ENCODE assay signal across 25 mouse cellular contexts in genomic region chr7:83902296-83903145, GRCm38 (mm10). TPM values are rescaled to one million over a fixed set of nuclear protein-coding genes. Genes with fewer than 3 reads are reported as not detected.
DNase-seq lines count a peak whose midpoint lies in the region; ATAC-seq and TF ChIP-seq lines count a peak whose summit lies in the region.
"Had no signal": no experiment of that assay in that cellular context is flagged by ENCODE, and none has a peak within 500 bp of the region (broad histone marks: within the 10 kb centered on the region; RNA-seq: fewer than 3 reads in every experiment).

No protein-coding gene starts in this region.

- peaks cover 4% of the 10 kb centered on the region; the same call in 1 of the 2 replicates for H3K4me1 ChIP-seq in heart, embryonic 15.5 days (replicated peaks)
- H3K4me1 ChIP-seq in lung, embryonic 16.5 days (replicated peaks; ENCODE audit: control insufficient read depth, insufficient read depth, low read length): peaks cover 21% of the 10 kb centered on the region
- peaks cover 7 to 18% of the 10 kb centered on the region in 2 experiments for H3K4me1 ChIP-seq in MEL (ENCODE audit: control insufficient read depth in 1 of 2, insufficient read depth in 2 of 2, low read length in 2 of 2)
- H3K4me1 ChIP-seq: forebrain, embryonic 10.5 days; limb, embryonic 13.5 days; midbrain, embryonic 15.5 days; neural tube, embryonic 12.5 days had no signal

- H3K9ac ChIP-seq in heart, embryonic 15.5 days: no peak overlapping the region
- no peak overlapping the region for H3K9ac ChIP-seq in lung, embryonic 16.5 days (ENCODE audit: low read length)
- no peak overlapping the region for H3K9ac ChIP-seq in MEL (ENCODE audit: control insufficient read depth, low read depth, low read length, poor library complexity, severe bottlenecking)
- H3K9ac ChIP-seq: hindbrain, embryonic 14.5 days; limb, embryonic 13.5 days; liver, embryonic 15.5 days; midbrain, embryonic 15.5 days; neural tube, embryonic 12.5 days had no signal

- no peak for TF ChIP-seq CTCF in MEL (IDR thresholded peaks at IDR 0.05 in 2 of 3, conservative IDR thresholded peaks at IDR 0.05 in 1 of 3; ENCODE audit: control insufficient read depth in 1 of 3, insufficient read depth in 1 of 3, low read depth in 2 of 3, low read length in 3 of 3, poor library complexity in 1 of 3, severe bottlenecking in 1 of 3)

- ATAC-seq in heart, embryonic 15.5 days (replicated peaks; ENCODE audit: insufficient number of reproducible peaks, insufficient read depth, low FRiP score, low read depth): no peak
- ATAC-seq in lung, embryonic 16.5 days (ENCODE audit: low read depth): peak; percentile 64
- ATAC-seq: forebrain, embryonic 16.5 days; inflammation-experienced regulatory T-cells, adult 6 months; midbrain, embryonic 15.5 days had no signal

- H3K27me3 ChIP-seq in heart, embryonic 15.5 days: no peaks in the 10 kb centered on the region
- no peaks in the 10 kb centered on the region for H3K27me3 ChIP-seq in lung, embryonic 16.5 days (ENCODE audit: control insufficient read depth, insufficient read depth, low read depth, low read length)
- no peaks in the 10 kb centered on the region for H3K27me3 ChIP-seq in MEL (ENCODE audit: control insufficient read depth in 1 of 2, insufficient read depth in 2 of 2, low read length in 2 of 2)
- H3K27me3 ChIP-seq: limb, embryonic 13.5 days; liver, embryonic 15.5 days; midbrain, embryonic 15.5 days; neural tube, embryonic 12.5 days had no signal

- H3K4me2 ChIP-seq in heart, embryonic 15.5 days: no peak overlapping the region
- no peak overlapping the region for H3K4me2 ChIP-seq in lung, embryonic 16.5 days (ENCODE audit: low read depth, low read length)
- H3K4me2 ChIP-seq: hindbrain, embryonic 14.5 days; limb, embryonic 13.5 days; liver, embryonic 15.5 days; midbrain, embryonic 15.5 days; neural tube, embryonic 12.5 days had no signal

- no peaks in the 10 kb centered on the region; the same call in 1 of the 2 replicates for H3K79me2 ChIP-seq in MEL (ENCODE audit: control insufficient read depth, insufficient read depth, low read length, poor library complexity)

- no peak for DNase-seq in heart, adult 18-20 months
- no peak for DNase-seq in lung, postnatal 4 days
- no peak for DNase-seq in MEL (ENCODE audit: low read depth, low spot score)
- DNase-seq in cerebellum, adult 18-20 months: no peak
- no peak for DNase-seq in thymus, postnatal 10 days (ENCODE audit: low spot score in 2 of 2)
- DNase-seq: adrenal gland, adult 8-10 months; cerebellum, adult 11-12 months; cerebellum, postnatal 14 days; gastrocnemius, postnatal 10 days; heart, postnatal 4 days; kidney, adult 18-20 months; kidney, postnatal 4 days; lung, postnatal 36 days; right cerebral cortex, postnatal 25 days; thymus, adult 18-20 months had no signal

- H3K9me3 ChIP-seq in heart, embryonic 15.5 days (replicated peaks): no peaks in the 10 kb centered on the region
- H3K9me3 ChIP-seq in lung, embryonic 16.5 days (ENCODE audit: control insufficient read depth, low read length): no peaks in the 10 kb centered on the region; the same call in 1 of the 2 replicates
- no peaks in the 10 kb centered on the region for H3K9me3 ChIP-seq in MEL (replicated peaks; ENCODE audit: insufficient read depth, low read length)
- H3K9me3 ChIP-seq: liver, embryonic 15.5 days; midbrain, embryonic 15.5 days had no signal

- H3K27ac ChIP-seq in heart, embryonic 15.5 days: peak overlapping the region; percentile 33; the same call in 1 of the 2 replicates
- peak overlapping the region; percentile 80 for H3K27ac ChIP-seq in lung, embryonic 16.5 days (ENCODE audit: low read length)
- no peak overlapping the region for H3K27ac ChIP-seq in MEL (ENCODE audit: control insufficient read depth, low read depth, low read length)
- H3K27ac ChIP-seq: forebrain, embryonic 10.5 days; hindbrain, embryonic 14.5 days; limb, embryonic 13.5 days; liver, embryonic 15.5 days; midbrain, embryonic 15.5 days; neural tube, embryonic 12.5 days had no signal

- no peak for TF ChIP-seq RAD21 in MEL (IDR thresholded peaks at IDR 0.05; ENCODE audit: low read depth, low read length)

- peak; percentile 6 to 23; a peak in 2 of 4 replicates for TF ChIP-seq EP300 in MEL (IDR thresholded peaks at IDR 0.05; ENCODE audit: low read depth in 1 of 2, low read length in 2 of 2)

- H3K36me3 ChIP-seq in heart, embryonic 15.5 days: peaks cover 35% of the 10 kb centered on the region
- peaks cover 29% of the 10 kb centered on the region for H3K36me3 ChIP-seq in lung, embryonic 16.5 days (ENCODE audit: control insufficient read depth, insufficient read depth, low read length)
- H3K36me3 ChIP-seq in MEL (ENCODE audit: control insufficient read depth in 1 of 2, insufficient read depth in 2 of 2, low read length in 2 of 2): peaks cover 4 to 10% of the 10 kb centered on the region in 2 experiments

- 48% methylated on average over 5 of the region's 5 CpGs for WGBS in heart, embryonic 15.5 days
- WGBS in lung, embryonic 16.5 days: 29% methylated on average over 5 of the region's 5 CpGs

- no peak overlapping the region for H3K4me3 ChIP-seq in heart, embryonic 15.5 days
- H3K4me3 ChIP-seq in lung, embryonic 16.5 days (ENCODE audit: low read length): no peak overlapping the region
- H3K4me3 ChIP-seq in MEL (ENCODE audit: control insufficient read depth in 1 of 2, insufficient read depth in 1 of 2, low read depth in 2 of 2, low read length in 2 of 2): no peak overlapping the region
- H3K4me3 ChIP-seq: forebrain, embryonic 10.5 days; limb, embryonic 13.5 days; liver, embryonic 15.5 days; midbrain, embryonic 15.5 days; neural tube, embryonic 12.5 days had no signal

- TF ChIP-seq POLR2A in MEL (IDR thresholded peaks at IDR 0.05; ENCODE audit: control insufficient read depth in 1 of 2, insufficient read depth in 1 of 2, low read depth in 1 of 2, low read length in 2 of 2, poor library complexity in 1 of 2): no peak

TF ChIP-seq in MEL, 35 proteins besides CTCF, POLR2A, EP300 and RAD21:
- TF ChIP-seq UBTF (IDR thresholded peaks at IDR 0.05; ENCODE audit: borderline replicate concordance, insufficient read depth, low read depth, low read length) (no peak), MYC (IDR thresholded peaks at IDR 0.05; ENCODE audit: low read depth, low read length) (no peak), JUND (IDR thresholded peaks at IDR 0.05; ENCODE audit: low read depth, low read length) (no peak), GATA1 (IDR thresholded peaks at IDR 0.05; ENCODE audit: low read depth, low read length) (peak; percentile 52; the same call in 1 of the 2 replicates), TAL1 (IDR thresholded peaks at IDR 0.05; ENCODE audit: low read length) (no peak), ZKSCAN1 (IDR thresholded peaks at IDR 0.05; ENCODE audit: low read depth, low read length) (no peak), USF2 (IDR thresholded peaks at IDR 0.05; ENCODE audit: borderline replicate concordance in 1 of 2, insufficient read depth in 1 of 2, low read depth in 1 of 2, low read length in 2 of 2) (no peak), MAZ (IDR thresholded peaks at IDR 0.05; ENCODE audit: low read depth, low read length) (no peak)

RNA-seq across cellular contexts. Expression of gene Mesd, which starts 18.3 kb away (rescaled TPM):
- 77.1 and 78.8 TPM in 2 replicates for polyA plus RNA-seq in heart, embryonic 15.5 days (2015; fragmentation: Nextera tagmentation; extraction: Ambion mirVana)
- total RNA-seq in heart, adult 18-20 months (2021): 10 to 100 TPM; 49.3 to 54.9 TPM
- 118 and 132 TPM in 2 replicates for polyA plus RNA-seq in lung, embryonic 16.5 days (2015; fragmentation: Nextera tagmentation; extraction: Ambion mirVana)
- total RNA-seq in MEL (2012; rRNA removed): 75.8 and 83.3 TPM in 2 replicates
- polyA plus RNA-seq in MEL (2012; ENCODE audit: insufficient read depth in 1 of 2, insufficient read length in 2 of 2, low read depth in 1 of 2, low replicate concordance in 2 of 2, missing spikeins in 1 of 2): 100 to 1,000 TPM in 1 of 2 experiments, 10 to 100 TPM in 1; 64.5 to 135 TPM

RNA-seq across cellular contexts. Expression of gene Tlnrd1, which starts 18.4 kb away (rescaled TPM):
- 10.2 and 13.3 TPM in 2 replicates for polyA plus RNA-seq in heart, embryonic 15.5 days (2015; fragmentation: Nextera tagmentation; extraction: Ambion mirVana)
- 1 to 10 TPM; 8.3 TPM for total RNA-seq in heart, adult 18-20 months (2021)
- 10.4 and 10.5 TPM in 2 replicates for polyA plus RNA-seq in lung, embryonic 16.5 days (2015; fragmentation: Nextera tagmentation; extraction: Ambion mirVana)
- 7.5 and 8.8 TPM in 2 replicates for total RNA-seq in MEL (2012; rRNA removed)
- polyA plus RNA-seq in MEL (2012; ENCODE audit: insufficient read depth in 1 of 2, insufficient read length in 2 of 2, low read depth in 1 of 2, low replicate concordance in 2 of 2, missing spikeins in 1 of 2): 10 to 100 TPM in 1 of 2 experiments, not detected in 1; 18.0 TPM
